Mouse (Mus musculus) CD4-positive naive resting alpha-beta T cell, adult 57 days (primary cell): ENCODE results near the gene Gm21961. TPM values are rescaled to one million over a fixed set of nuclear protein-coding genes. Genes with fewer than 3 reads are reported as not detected.

Experiments
- total RNA-seq: library from RNA; stranded (reverse); gene quantifications from one replicate; pipeline ENCODE4 v1.2.4, GENCODE M21; 2023

Gene Gm21961
- not detected for total RNA-seq

DNA sequence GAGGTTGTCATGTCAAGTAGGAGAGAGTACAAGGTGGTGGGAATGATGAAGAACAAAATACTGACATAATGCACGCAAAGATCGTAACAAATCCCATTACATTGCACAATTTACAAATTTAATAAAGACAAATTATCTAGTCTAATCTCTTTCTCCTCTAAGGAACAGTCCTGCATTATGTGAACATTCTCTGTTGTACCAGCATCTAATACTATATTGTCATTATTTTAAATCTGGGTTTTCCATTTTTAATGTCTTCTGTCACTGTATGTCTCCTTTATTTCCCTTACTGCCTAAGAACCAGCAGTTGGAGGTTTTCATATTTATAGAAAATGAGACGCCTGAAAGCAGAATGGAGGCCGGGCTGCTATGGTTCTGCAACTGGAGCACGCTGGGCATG is at the start of gene Gm21961:
TSS of gene Gm21961 (minus strand) at position 101 of the 400 bp plus-strand sequence.

Other genes with a start within 250 kb of the Gm21961 start
- gene Gm21798, start 197.2 kb downstream of the Gm21961 start, total RNA-seq = not detected